Mouse (Mus musculus) small intestine, adult 2 months (tissue): ENCODE measurements around the gene Tpi1.

Source experiments
- CTCF ChIP-seq: fragments of 200-500 bp; IDR thresholded peaks from 2 replicates; pipeline ENCODE4 v1.5.1; 2012; ENCODE audit warnings: low read depth, mild to moderate bottlenecking, control low read depth, inconsistent platforms, low read length, moderate library complexity, mixed read lengths; ENCODE audit not compliant: insufficient replicate concordance, insufficient read length; ENCODE audit errors: extremely low read depth
- POLR2A ChIP-seq: fragments of 200-500 bp; IDR thresholded peaks from 2 replicates; pipeline ENCODE4 v1.6.1; 2012; ENCODE audit warnings: low read depth, mild to moderate bottlenecking, control low read depth, inconsistent platforms, low read length, moderate library complexity

- TF ChIP-seq POLR2A = no peak
- TF ChIP-seq CTCF = peak; percentile 97; the same call in 1 of the 2 replicates
Measured at GRCm38 (mm10) chr6:124847305-124847704, 33.2 kb upstream of the Tpi1 start.
